ENCODE assay signal across 8 mouse cellular contexts in genomic region chr2:72515971-72516719, GRCm38 (mm10). TPM values are rescaled to one million over a fixed set of nuclear protein-coding genes. Genes with fewer than 3 reads are reported as not detected.
DNase-seq lines count a peak whose midpoint lies in the region; ATAC-seq and TF ChIP-seq lines count a peak whose summit lies in the region.

No protein-coding gene starts in this region.

- peak overlapping the region; percentile 26 for H3K4me2 ChIP-seq in hindbrain, postnatal 0 days (ENCODE audit: low read depth, low read length)

- TF ChIP-seq CTCF in hindbrain, postnatal 0 days (IDR thresholded peaks at IDR 0.05; ENCODE audit: low read depth), result peak; percentile 88

- ATAC-seq in hindbrain, postnatal 0 days, result peak; percentile 89
- peak; percentile 88 for ATAC-seq in megakaryocyte, adult 5-6 weeks (ENCODE audit: poor library complexity, severe bottlenecking)

- H3K9me3 ChIP-seq in hindbrain, postnatal 0 days (ENCODE audit: low read length), result no peaks in the 10 kb centered on the region

- no peaks in the 10 kb centered on the region for H3K4me1 ChIP-seq in hindbrain, postnatal 0 days (ENCODE audit: insufficient read depth, low read length)

- H3K27me3 ChIP-seq in hindbrain, postnatal 0 days (ENCODE audit: insufficient read depth, low read length), result no peaks in the 10 kb centered on the region

- H3K36me3 ChIP-seq in hindbrain, postnatal 0 days (ENCODE audit: insufficient read depth, low read length), result no peaks in the 10 kb centered on the region

- WGBS in hindbrain, postnatal 0 days, result 15% methylated on average over 17 of the region's 17 CpGs

- H3K27ac ChIP-seq in hindbrain, postnatal 0 days, result no peak overlapping the region

- peak; percentile 75 to 78 for DNase-seq in adrenal gland, adult 18-20 months (ENCODE audit: low spot score in 2 of 2)
- DNase-seq in cerebellum, postnatal 36 days, result peak; percentile 82 to 88
- peak; percentile 81 to 91 for DNase-seq in frontal cortex, postnatal 36 days (ENCODE audit: low spot score in 2 of 2)
- DNase-seq in hindbrain, postnatal 0 days (ENCODE audit: low spot score), result peak; percentile 93
- DNase-seq in left cerebral cortex, adult 11 months (ENCODE audit: low spot score), result peak; percentile 75
- peak; percentile 90 to 91 for DNase-seq in right cerebral cortex, postnatal 10 days (ENCODE audit: low spot score in 2 of 2)
- no peak for DNase-seq in natural killer cell, adult 2 months (ENCODE audit: low spot score in 2 of 2)

- H3K4me3 ChIP-seq in hindbrain, postnatal 0 days (ENCODE audit: low read length), result no peak overlapping the region

- H3K9ac ChIP-seq in hindbrain, postnatal 0 days (replicated peaks; ENCODE audit: low read length), result no peak overlapping the region

RNA-seq across cellular contexts. Expression of gene Cdca7, which starts 40.2 kb away (rescaled TPM):
- total RNA-seq in adrenal gland, adult 18-20 months (2021), result 1 to 10 TPM; 2.0 to 2.8 TPM
- total RNA-seq in hindbrain, postnatal 0 days (2014; rRNA removed), result 17.5 and 21.3 TPM in 2 replicates
- polyA plus RNA-seq in hindbrain, postnatal 0 days (2015; fragmentation: Nextera tagmentation; extraction: Ambion mirVana), result 12.8 and 14.4 TPM in 2 replicates
- 52.0 and 52.5 TPM in 2 replicates for total RNA-seq in megakaryocyte, adult 5-6 weeks (2015)
- total RNA-seq in megakaryocyte, adult 5-6 weeks (2017), result 75.3 and 75.8 TPM in 2 replicates

Comparison
In these comparisons a context has a peak if more than half of its experiments do, and no peak if none do; other contexts are left out.
1. DNase-seq: peak in adrenal gland, adult 18-20 months (2 of 2), cerebellum, postnatal 36 days (2 of 2), frontal cortex, postnatal 36 days (2 of 2), hindbrain, postnatal 0 days (single experiment), left cerebral cortex, adult 11 months (single experiment) and right cerebral cortex, postnatal 10 days (2 of 2); none in natural killer cell, adult 2 months (0 of 2).